Mouse (Mus musculus) embryo, embryonic 10.5 days (tissue): Measurements from ENCODE around the gene Secisbp2l.
A peak's percentile ranks its signal among the peaks of the same experiment; 100 is the strongest.

Experiments used
- DNase-seq: peaks from one replicate; pipeline ENCODE4 v3.0.0-alpha.2; 2015; ENCODE audit warnings: low spot score

The Secisbp2l gene

GRCm38 (mm10) chr2:125704907-125705631, 77.6 kb downstream of the Secisbp2l start:
- peak; percentile 60 for DNase-seq

- no peak for DNase-seq
Measured at GRCm38 (mm10) chr2:125702851-125703250, 79.8 kb downstream of the Secisbp2l start.

- no peak for DNase-seq
Measured at GRCm38 (mm10) chr2:125701606-125702005, 81.1 kb downstream of the Secisbp2l start.

- DNase-seq: no peak
Measured at GRCm38 (mm10) chr2:125696219-125696618, 86.5 kb downstream of the Secisbp2l start.

GRCm38 (mm10) chr2:125694798-125695197, 87.9 kb downstream of the Secisbp2l start:
- DNase-seq: no peak

- DNase-seq: no peak
Measured at GRCm38 (mm10) chr2:125692010-125692409, 90.7 kb downstream of the Secisbp2l start.
